In the genomic region with DNA sequence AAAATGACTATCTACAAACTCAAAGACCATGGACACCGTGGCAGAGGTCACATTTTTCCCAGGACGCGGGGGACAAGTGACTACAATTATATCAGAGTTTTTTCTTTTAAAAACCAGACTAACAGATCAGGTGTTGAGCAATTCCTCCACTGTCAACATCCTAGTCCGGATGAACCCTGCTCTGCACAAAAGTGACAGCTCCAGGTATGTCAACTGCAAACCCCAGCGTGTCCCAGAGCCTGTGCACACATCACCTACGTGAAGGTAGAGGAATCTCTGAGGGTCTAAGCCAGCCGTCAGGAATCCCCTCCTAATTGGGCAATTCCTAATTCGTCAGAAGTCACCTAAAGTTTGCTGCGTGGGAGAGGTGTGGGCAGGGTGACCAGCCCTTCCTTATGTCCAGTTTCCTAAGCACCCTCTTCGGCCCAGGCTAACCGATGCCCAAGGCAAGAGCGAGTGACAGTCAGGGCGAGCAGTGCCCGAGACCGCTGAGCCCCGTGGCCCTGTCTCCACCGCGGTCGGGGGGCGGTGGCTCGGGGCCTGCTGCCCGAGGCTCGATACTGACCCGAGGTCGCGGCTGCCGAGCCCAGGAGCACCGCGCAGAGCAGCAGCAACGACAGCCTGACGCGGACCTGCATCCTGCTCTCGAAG, we compare ENCODE assay signal across 8 mouse cellular contexts. TPM values are rescaled to one million over a fixed set of nuclear protein-coding genes. Genes with fewer than 3 reads are reported as not detected.
DNase-seq lines count a peak whose midpoint lies in the region; ATAC-seq and TF ChIP-seq lines count a peak whose summit lies in the region.

No protein-coding gene starts in this region.

- DNase-seq in kidney, adult 11 months, result no peak
- no peak for DNase-seq in hindbrain, embryonic 10.5 days (ENCODE audit: low spot score)
- DNase-seq in lung, postnatal 0 days (ENCODE audit: low spot score), result peak; percentile 50
- DNase-seq in embryo, embryonic 10 days (ENCODE audit: low spot score), result no peak
- no peak for DNase-seq in gastrocnemius, adult 8-10 months (ENCODE audit: low spot score in 2 of 2)
- DNase-seq in testis, postnatal 10 days (ENCODE audit: low spot score), result no peak

- TF ChIP-seq EP300 in lung, postnatal 0 days (IDR thresholded peaks at IDR 0.05), result no peak

- peak overlapping the region; percentile 84 for H3K4me3 ChIP-seq in kidney, embryonic 14.5 days (ENCODE audit: low read length)
- peak overlapping the region; percentile 94 for H3K4me3 ChIP-seq in bone marrow, adult 2 months (replicated peaks; ENCODE audit: control insufficient read depth, low read depth, low read length)
- H3K4me3 ChIP-seq in hindbrain, embryonic 10.5 days, result peak overlapping the region; percentile 62
- peak overlapping the region; percentile 89 for H3K4me3 ChIP-seq in lung, postnatal 0 days (ENCODE audit: low read depth, low read length)

- TF ChIP-seq POLR2A in bone marrow, adult 2 months (IDR thresholded peaks at IDR 0.05; ENCODE audit: borderline replicate concordance, control insufficient read depth, low read depth, low read length), result no peak

- TF ChIP-seq CTCF in bone marrow, adult 2 months (IDR thresholded peaks at IDR 0.05; ENCODE audit: control insufficient read depth, insufficient read depth, low read length), result no peak
- no peak for TF ChIP-seq CTCF in lung, postnatal 0 days (IDR thresholded peaks at IDR 0.05)

- H3K36me3 ChIP-seq in kidney, embryonic 14.5 days (ENCODE audit: control insufficient read depth, insufficient read depth, low read length), result no peaks in the 10 kb centered on the region; the same call in 1 of the 2 replicates
- peaks cover 10% of the 10 kb centered on the region for H3K36me3 ChIP-seq in hindbrain, embryonic 10.5 days
- no peaks in the 10 kb centered on the region for H3K36me3 ChIP-seq in lung, postnatal 0 days (ENCODE audit: insufficient read depth, low read length)

- H3K9me3 ChIP-seq in kidney, embryonic 14.5 days (ENCODE audit: control insufficient read depth, low read length), result no peaks in the 10 kb centered on the region
- H3K9me3 ChIP-seq in hindbrain, embryonic 10.5 days, result no peaks in the 10 kb centered on the region
- no peaks in the 10 kb centered on the region for H3K9me3 ChIP-seq in lung, postnatal 0 days (ENCODE audit: low read length)

- ATAC-seq in kidney, embryonic 14.5 days (ENCODE audit: low FRiP score, low TSS enrichment), result peak; percentile 77
- ATAC-seq in lung, postnatal 0 days, result peak; percentile 36

- peak overlapping the region; percentile 95 for H3K4me2 ChIP-seq in kidney, embryonic 14.5 days (replicated peaks; ENCODE audit: low read depth, low read length)
- peak overlapping the region; percentile 88 for H3K4me2 ChIP-seq in lung, postnatal 0 days (replicated peaks; ENCODE audit: low read depth, low read length)

- H3K4me1 ChIP-seq in kidney, embryonic 14.5 days (ENCODE audit: control insufficient read depth, insufficient read depth, low read length), result peaks cover 11% of the 10 kb centered on the region; the same call in 1 of the 2 replicates
- no peaks in the 10 kb centered on the region for H3K4me1 ChIP-seq in bone marrow, adult 2 months (ENCODE audit: control insufficient read depth, insufficient read depth, low read length)
- peaks cover 16% of the 10 kb centered on the region for H3K4me1 ChIP-seq in hindbrain, embryonic 10.5 days (replicated peaks)
- no peaks in the 10 kb centered on the region; the same call in 1 of the 2 replicates for H3K4me1 ChIP-seq in lung, postnatal 0 days (ENCODE audit: insufficient read depth, low read depth, low read length)

- H3K27me3 ChIP-seq in kidney, embryonic 14.5 days (ENCODE audit: control insufficient read depth, insufficient read depth, low read length), result no peaks in the 10 kb centered on the region
- H3K27me3 ChIP-seq in hindbrain, embryonic 10.5 days (ENCODE audit: insufficient read depth, poor library complexity, severe bottlenecking), result no peaks in the 10 kb centered on the region
- no peaks in the 10 kb centered on the region for H3K27me3 ChIP-seq in lung, postnatal 0 days (replicated peaks; ENCODE audit: insufficient read depth, low read length)

- peak overlapping the region; percentile 89 for H3K9ac ChIP-seq in kidney, embryonic 14.5 days (ENCODE audit: low read depth, low read length)
- H3K9ac ChIP-seq in lung, postnatal 0 days (replicated peaks; ENCODE audit: low read depth), result peak overlapping the region; percentile 86

- no peak overlapping the region for H3K27ac ChIP-seq in kidney, embryonic 14.5 days (ENCODE audit: low read depth, low read length)
- H3K27ac ChIP-seq in bone marrow, adult 2 months (ENCODE audit: control insufficient read depth, insufficient read depth, low read depth, low read length, poor library complexity), result peak overlapping the region; percentile 74
- peak overlapping the region; percentile 86 for H3K27ac ChIP-seq in hindbrain, embryonic 10.5 days
- H3K27ac ChIP-seq in lung, postnatal 0 days (ENCODE audit: low read length), result peak overlapping the region; percentile 87

- WGBS in kidney, embryonic 14.5 days, result 2% methylated on average over 33 of the region's 33 CpGs
- 2% methylated on average over 33 of the region's 33 CpGs for WGBS in bone marrow, adult 2 months
- 3% methylated on average over 33 of the region's 33 CpGs for WGBS in hindbrain, embryonic 10.5 days
- 2% methylated on average over 31 of the region's 33 CpGs for WGBS in lung, postnatal 0 days

RNA-seq across cellular contexts. Expression of a gene that starts 0.4 kb away (rescaled TPM):
- 85.8 and 89.3 TPM in 2 replicates for polyA plus RNA-seq in kidney, embryonic 14.5 days (2014; fragmentation: Nextera tagmentation; extraction: Ambion mirVana)
- polyA plus RNA-seq in bone marrow, adult 2 months (2011; ENCODE audit: insufficient read depth, insufficient read length, low replicate concordance, missing spikeins), result 37.4 and 54.0 TPM in 2 replicates
- 61.3 and 74.9 TPM in 2 replicates for polyA plus RNA-seq in hindbrain, embryonic 10.5 days (2016; fragmentation: Nextera tagmentation; extraction: Ambion mirVana)
- polyA plus RNA-seq in lung, postnatal 0 days (2015; fragmentation: Nextera tagmentation; extraction: Ambion mirVana), result 102 and 109 TPM in 2 replicates
- 10 to 100 TPM; 41.4 to 45.8 (median 42.8) TPM for total RNA-seq in gastrocnemius, adult 8-10 months (2022)
